Mouse (Mus musculus) urinary bladder, adult 2 months (tissue): Measurements from ENCODE around the gene Chek2. TPM values are rescaled to one million over a fixed set of nuclear protein-coding genes. Genes with fewer than 3 reads are reported as not detected.
"Not testable (repeated sequence)": the region's sequence is repeated elsewhere in the genome, so short reads cannot be mapped to it uniquely, and the experiment has no call there.

ENCODE experiments used
- DNase-seq: peaks from one replicate; pipeline ENCODE4 v3.0.0; 2022; ENCODE audit warnings: low spot score
- polyA plus RNA-seq: library from polyadenylated mRNA; depleted of rRNA; stranded (reverse); fragments of >200 nt; gene quantifications from 2 replicates; pipeline ENCODE4 v1.2.3, GENCODE M21; 2012

Gene Chek2
- polyA plus RNA-seq, 1 experiment, result 10.9 TPM

DNA sequence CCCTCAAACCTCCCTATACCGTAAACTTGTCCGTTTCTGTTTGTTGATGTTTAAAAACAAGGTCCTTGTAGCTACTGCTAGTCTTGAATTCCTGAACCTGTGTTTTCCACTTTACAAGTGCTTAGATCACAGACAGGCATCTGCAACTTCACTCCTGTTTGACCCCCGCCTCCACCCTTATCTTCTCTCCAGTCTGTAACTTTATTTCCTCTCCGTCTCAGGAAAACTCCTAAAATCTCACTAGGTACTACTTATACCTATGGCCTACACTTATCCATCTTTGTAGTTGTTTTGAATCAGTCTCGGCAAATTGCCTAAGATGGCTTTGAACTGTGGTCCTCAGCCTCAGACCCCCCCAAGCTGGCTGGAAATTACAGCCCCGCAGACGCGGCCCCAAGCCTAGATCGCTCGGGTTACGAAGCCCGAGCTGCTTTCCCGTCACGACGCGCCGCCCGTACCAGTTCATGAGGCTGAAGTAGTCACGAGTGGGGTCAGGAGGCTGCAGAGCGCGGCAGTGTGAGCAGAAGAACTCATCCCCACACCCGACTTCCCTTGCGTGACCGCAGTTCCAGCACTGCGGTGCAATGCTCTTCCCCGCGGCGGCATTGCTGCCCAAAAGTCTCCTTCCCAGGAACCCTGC is 621 bp upstream of the Chek2 start:
- DNase-seq, result no peak

DNA sequence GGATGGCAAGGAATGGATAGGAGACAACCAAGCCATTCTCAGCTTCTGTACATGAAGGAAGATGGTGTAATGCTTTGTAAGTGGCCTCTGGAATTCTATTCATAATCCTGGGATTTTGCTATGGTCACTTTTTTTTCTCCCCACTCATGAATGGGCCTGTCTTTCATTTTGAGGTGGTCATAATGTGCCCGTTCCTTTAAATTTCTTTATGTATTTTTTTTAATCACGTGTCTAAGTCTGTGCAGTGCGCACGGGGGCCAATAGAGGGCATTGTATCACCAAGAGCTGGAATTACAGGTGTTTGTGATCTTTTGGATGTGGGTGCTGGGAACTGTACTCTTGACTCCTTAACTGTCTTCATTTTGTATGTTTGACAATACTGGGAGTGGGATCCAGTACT is 686 bp downstream of the Chek2 start:
- no peak for DNase-seq

DNA sequence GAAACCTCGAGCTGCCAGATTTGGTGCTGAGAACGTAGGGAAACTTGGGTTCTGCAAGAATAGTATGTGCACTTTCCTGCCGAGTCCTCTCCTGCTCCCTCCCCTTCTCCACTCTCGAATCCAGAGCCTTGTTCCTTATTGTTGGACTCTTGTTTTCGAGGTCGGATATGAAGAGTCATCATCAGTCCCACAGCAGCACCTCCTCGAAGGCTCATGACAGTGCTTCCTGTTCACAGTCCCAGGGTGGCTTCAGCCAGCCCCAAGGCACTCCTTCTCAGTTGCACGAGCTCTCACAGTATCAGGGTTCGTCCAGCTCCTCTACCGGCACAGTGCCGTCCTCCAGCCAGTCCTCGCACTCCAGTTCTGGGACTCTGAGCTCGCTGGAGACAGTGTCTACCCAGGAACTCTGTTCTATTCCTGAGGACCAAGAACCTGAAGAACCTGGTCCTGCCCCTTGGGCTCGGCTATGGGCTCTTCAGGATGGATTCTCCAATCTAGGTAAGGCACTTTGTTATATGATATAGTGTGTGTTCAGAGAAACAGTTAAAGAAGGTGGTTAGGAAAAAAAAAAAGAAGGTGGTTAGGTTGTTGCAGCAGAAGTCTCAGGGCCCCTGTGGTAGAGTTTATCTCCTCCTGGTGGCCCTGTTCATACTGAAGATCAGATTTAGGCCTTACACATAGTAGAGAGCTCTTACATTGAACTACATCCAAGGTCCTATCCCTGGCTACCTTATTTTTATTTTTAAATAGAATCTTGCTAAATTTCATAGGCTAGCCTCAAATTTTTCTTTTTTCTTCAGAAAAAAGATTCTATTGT is 1.5 kb downstream of the Chek2 start:
- DNase-seq, result no peak

DNA sequence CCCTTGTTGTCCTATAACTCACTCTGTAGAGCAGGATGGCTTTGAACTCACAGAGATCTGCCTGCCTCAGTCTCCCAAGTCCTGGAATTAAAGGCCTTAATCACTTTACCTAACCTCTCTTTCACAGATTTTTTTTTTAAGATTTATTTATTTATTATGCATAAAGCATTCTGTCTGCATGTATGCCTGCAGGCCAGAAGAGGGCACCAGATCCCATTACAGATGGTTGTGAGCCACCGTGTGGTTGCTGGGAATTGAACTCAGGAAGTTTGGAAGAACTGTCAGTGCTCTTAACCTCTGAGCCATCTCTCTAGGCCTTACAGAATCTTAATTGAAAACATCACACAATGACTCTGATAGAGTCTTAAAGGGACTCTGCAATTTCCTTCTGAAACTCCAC is 13.2 kb downstream of the Chek2 start:
- no peak for DNase-seq

DNA sequence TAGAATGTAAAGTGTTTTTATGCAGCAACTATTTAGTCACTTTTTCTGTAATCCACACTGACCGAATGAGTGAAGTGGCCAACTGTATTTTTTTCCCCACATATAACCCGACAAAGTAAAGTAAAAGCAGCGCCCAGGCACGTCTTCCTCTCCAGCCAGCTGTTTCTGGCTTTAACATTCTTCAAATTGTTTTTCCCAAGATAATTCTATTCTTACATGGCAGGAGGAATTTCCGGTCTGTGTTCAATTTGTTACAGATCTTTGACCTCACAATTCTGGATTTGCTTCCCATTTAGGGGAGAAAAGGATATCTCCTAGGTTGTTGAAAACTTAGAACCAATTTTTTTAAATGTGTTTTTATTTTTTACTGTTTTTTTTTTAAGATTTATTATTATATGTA is 17.3 kb downstream of the Chek2 start:
- no peak for DNase-seq

DNA sequence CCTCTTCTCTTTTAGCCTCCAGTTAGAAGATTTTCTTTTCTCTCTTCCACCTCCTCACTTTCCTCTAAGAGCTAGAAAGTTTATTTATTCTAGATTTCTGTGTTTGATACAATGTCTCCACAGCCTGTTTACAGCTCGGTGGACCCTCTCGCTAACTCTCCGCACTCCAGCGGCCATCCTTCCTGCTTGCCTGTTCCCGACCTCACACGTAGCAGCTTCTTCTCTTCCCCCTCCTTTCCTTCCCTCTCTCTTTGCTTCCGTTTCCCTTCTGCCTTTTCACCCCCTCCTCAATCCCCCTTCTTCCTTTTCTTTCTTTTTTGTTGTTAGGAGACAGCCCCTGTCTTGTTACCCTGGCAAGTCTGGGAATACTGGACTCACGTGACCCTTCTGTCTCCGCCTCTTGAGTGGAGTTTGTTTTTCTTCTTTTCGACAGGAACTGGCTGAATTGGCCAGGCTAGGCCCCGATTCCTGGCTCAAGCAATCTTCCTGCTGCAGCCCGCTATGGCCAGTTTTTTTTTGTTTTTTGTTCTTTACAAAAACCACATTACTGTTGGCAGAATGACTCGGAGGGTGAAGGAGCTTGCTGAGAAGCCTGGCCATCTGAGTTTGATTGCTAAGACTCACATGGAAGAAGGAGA is 19.4 kb downstream of the Chek2 start:
- DNase-seq, result no peak

DNA sequence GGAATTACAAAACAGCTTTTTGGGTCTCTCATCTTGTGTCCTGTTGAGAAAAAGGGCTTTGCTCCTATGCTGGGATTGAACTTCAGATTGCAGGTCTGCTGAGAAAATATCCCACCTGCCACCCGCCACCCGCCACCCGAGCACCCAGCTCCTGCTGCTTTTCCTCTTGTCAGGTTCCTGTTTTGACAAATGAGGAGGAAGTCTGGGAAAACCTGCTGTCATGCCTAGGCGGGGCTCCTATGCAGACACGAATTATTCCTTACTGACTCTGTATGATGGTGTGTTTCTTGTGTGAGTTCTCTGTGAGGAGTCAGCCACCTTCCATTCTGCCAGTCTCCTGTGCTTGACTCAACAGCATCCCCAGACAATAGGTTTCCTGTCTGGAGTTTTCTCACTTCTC is 20.7 kb downstream of the Chek2 start:
- DNase-seq, result no peak

DNA sequence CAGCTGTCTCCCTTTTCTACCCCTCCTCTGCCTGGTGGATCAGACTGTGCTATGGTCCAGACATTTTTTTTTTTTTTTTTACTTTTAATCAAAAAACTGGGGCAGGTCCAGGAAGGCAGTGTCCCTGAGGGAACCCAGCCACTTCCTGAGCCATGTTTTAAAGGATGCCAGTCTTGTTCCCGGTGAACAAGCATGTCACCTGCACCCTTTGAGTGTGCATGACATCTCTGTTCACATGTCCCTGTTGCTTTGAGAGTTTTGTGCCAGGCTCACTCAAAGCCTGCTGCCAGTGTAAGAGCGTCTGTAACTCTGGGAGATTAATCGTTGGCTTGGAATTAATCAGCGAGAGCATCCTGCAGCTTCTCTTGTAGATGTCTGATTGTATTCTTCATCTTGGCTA is 28.7 kb downstream of the Chek2 start:
- no peak for DNase-seq

DNA sequence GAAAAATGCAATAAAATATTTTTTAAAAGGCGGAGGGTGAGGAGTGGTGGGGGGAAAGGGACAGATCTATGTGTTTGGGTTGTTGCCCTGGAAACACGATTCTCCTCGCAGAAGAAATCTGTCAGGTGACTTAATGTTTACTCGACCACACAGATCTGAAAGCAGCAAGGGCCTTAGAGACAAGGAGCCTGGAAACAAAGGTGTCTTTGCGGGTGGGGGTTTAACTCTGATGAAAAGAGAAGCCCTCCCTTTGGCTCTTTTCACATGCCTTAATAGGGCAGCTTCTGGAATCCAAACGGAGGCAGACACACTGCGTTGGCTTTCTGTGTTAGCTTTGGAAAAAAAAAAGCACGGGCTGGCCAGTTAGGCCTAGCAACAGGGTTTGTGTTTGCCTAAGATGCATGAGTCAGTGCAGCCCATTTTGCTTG is 29.5 kb downstream of the Chek2 start:
- no peak for DNase-seq

DNA sequence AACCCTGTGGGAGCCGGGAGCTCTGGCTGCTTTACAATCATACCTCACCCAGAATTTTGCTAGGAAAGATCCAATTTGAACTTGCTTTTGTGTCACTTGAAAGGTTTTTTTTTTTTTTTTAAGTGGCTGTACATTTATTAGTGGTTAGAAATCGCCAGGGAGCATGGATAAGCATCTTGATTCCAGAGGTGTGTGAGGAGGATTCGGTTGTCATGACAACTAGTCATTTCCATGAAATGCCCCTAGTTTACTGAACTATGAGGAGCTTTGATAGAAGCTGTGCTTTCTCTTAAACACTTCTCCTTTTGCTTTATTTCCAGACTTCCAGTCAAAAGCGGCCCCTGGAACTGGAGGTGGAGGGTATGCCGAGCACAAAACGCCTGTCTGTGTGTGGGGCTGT is 33.4 kb downstream of the Chek2 start:
- DNase-seq, result no peak

DNA sequence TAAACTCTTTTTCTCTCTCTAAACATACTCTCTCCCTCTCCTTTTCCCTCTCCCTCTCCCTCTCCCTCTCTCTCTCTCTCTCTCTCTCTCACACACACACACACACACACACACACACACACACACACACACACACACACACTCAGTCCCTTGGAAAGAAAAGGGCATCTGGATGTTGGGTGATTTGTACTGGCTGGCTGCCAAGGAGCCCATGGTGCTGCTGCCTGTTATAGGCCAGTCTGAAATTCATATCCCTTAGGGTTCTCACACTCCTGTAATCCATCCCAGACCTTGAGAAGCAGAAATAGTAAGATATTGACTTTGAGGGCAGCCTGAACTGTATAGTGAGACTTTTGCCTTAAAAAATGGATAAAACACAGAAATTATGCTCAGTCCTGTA is 34.9 kb downstream of the Chek2 start:
- no peak for DNase-seq

DNA sequence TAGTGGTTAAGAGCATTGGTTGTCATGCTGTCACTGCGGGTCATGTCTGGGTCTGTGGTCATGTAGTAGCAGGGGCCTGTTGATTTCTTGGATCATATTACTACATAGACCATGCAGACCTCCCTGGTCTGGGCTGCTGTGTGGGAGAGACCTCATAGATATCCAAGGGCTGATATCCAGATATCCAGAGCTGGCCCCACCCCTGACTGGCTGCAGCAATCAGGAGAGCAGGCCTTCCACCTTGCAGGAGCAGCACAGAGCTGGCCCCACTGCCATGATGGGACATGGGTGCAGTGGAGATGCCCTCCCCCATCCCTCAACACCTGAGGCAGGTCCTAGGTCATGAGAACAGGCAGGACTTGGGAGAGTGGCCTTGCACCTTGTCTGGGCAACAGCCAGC is 35.5 kb downstream of the Chek2 start:
- no peak for DNase-seq

DNA sequence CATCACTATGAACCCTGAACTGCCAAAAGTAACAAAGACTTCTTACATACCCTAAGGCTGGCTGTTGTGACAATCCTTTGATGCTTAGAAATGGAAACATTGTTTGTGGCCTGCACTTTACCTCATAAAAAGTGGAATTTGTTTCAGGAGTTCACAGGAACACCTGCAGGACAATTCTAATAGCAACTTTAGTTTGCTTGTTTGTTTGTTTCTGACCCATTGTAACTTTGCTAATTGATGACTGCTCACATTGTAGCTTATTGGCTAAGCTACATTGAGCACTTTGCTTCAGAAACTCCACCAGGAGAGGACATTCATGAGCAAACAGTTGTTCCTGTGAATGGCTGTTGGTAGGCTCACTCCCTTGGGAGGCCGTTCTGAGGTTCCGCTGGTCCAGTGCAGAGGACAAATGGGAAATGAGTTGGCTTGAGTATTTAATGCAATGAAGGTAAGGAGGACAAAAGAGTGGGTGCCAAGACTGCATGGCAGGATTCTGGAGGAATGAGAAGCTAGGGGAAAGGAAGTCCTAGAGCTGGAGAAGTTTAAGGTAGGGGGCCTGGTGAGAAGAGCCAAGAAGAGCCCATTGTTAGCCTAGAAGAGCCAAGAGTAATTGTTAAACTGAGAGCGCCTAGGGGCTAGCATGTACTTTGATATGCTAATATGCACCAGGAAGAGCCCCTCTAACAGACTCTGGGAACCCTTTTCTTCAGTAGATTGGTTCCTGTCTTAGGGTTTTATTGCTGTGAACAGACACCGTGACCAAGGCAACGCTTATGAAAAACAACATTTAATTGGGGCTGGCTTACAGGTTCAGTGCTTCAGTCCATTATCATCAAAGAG is 38.1 kb downstream of the Chek2 start:
- no peak for DNase-seq

DNA sequence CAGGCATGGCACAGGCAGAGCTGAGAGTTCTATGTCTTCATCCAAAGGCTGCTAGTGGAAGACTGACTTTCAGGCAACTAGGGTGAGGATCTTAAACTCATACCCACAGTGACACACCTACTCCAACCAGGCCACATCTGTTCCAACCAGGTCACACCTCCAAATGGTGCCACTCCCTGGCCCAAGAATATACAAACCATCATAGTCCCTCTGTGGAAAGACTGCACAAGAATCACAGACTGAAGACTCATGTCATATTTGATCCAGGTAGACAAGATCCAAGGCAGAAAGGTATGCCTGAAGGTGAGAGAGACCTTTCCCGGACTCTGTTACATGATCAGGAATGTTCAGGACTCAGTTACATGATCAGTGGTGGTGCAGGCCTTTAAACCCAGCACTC is 38.7 kb downstream of the Chek2 start:
- DNase-seq, result not testable (repeated sequence)

DNA sequence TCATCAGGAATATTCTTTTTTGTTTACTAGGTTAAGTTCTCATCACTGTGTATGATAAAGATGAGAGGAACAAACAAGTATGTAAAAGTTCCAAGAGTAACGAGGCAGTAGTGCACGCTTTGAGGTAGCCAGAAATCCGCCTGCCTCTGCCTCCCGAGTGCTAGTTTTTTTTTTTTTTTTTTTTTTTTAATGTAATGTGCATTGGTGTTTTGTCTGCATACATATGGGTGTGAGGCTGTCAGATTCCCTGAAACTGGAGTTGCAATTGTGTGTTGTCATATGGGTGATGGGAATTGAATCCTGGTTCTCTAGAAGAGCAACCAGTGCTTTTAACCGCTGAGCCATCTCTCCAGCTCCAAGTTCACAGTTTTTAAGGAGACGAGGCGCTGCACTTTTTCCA is 39.3 kb downstream of the Chek2 start:
- DNase-seq, result no peak

DNA sequence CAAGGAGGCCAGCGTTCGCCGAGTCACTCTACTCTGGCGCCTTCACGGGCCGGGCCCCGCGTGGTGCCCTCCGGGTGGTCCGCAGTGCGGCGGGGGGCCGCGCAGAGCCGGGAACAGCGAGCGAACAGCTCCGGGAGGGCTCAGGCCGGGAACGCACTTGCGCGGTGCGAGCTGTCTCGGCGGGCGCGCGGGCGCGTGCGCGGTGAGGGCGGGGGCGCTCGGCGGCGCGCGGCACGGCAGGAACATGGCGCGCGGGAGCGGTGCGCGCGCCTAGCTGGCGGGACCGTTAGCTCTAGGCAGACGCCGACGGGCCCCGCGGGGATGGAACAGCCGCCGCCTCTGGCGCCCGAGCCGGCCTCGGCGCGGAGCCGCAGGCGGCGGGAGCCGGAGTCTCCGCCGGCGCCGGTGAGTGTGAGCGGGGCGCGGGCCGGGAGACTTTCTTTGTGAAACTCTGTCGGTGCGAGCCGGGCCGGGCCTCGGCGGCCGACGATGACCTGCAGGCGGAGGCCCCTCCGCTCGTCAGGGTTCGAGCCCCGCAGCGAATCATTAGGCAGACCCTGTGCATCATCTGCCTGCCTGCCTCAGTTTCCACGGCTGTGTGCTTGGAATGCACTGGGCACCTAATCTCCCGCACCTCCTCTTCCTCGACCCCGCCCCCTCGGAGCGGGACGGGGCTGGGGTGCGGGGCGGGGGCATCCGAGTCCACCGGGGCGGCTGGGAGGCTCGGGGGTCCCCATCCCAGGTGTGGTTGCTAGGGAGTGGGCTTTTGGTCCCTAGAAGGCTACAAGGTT is 40.0 kb downstream of the Chek2 start, which contains the start of gene Ttc28:
Gene Ttc28 (plus strand): TSS at position 220 of the 791 bp plus-strand sequence.
- DNase-seq, result peak; percentile 76

DNA sequence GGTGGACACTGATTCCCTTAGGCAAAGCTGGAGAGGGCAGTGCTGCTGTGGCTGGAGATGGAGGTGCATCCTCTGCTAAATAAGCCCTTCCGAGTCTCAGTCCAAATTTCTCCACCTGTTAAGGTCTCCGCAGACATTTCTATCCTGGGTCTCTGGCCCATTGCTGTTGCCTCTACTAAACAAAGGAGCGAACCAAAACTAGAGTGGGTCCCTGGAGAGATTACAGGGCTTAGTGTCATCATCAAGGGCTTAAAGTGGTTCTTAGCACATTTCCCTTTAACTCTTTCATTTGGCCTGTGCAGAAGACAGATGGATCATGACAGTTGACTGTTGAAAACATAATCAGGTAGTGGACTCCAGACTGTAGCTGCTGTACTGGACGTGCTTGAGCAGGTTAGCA is 48.8 kb downstream of the Chek2 start:
- DNase-seq, result no peak

DNA sequence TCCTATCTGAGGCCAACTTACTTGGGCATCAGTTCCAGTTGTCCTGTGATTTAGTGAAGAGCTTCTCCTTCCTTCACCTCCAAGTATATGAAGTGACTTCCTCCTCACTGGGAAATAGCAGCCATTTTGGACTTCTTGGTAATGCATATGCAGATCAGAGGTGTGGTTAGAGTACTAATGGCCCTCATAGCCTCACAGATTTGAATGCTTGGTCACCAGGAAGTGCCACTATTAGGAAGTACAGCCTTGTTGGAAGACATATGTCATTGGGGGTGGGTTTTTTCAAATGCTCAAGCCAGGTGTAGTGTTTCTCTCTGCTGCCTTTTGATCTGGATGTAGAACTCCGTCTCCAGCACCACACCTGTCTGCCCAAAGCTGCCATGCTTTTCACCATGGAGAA is 50.2 kb downstream of the Chek2 start:
- DNase-seq, result no peak

DNA sequence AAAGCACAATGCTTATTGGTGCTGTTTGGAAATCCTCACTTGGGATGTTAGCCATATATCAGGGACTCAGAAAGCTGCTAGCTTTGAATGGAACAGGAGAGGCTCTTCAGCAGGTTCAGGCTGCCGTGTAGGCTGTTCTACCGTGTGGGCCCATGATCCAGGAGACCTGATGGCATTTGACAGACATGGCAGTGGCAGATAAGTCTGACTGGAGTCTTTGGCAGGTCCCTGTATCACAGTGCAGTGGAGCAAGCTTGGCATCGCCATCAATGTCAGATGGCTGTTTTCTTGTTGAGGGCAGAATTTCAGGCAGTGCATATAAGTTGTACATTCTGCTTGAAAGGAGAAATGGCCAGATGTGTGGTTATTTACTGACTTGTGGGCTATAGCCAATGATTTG is 50.8 kb downstream of the Chek2 start:
- no peak for DNase-seq

DNA sequence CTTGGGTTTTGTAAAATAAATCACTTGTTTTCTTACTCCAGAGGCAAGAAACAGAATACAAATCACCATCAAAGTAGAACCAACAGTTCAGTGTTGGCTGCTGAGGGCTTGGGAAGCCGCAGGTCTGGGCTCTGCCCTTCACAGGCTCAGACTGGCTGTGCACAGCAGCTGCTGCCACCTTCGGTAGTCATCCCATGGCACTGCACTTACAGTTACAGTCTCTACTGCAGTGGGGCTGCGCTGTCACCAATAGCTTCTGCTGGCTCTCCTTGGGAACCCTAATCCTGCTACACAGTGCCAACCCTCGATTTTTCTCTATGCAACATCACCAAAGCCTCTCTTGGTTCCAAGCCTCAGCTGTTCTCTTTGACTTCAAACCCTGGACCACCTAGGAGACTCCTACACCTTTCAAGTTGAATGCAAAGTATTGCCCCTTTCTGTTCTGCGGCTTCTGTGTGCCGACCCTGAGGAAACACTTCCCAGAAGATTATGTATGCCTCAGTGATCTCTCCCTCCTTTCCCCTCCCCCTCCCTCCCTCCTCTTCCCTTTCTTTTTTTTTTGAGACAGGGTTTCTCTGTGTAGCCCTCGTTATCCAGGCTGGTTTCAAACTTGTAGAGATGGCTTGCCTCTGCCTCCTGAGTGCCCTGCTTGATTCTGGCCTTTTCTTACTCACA is 57.5 kb downstream of the Chek2 start:
- no peak for DNase-seq

DNA sequence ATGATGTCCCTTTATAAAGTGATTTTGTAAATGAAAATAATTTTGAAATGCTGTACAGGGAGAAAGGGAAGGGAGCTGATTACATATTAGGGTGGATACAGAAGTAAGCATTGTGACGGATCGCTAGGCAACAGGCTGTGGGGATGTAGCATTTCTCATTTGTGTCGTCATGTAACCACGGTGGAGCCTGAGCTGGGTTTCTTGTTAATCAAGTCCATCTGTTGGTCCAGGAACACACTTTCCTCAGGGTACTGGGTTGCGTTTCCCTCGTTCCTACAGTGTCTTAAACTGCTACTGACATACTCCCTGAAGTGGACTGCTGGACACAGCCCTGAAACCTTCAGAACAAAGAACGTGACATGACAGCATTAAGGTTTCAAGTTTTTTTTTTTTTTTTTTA is 58.4 kb downstream of the Chek2 start:
- DNase-seq, result no peak
